Mouse (Mus musculus) cerebellum, postnatal 25 days (tissue): ENCODE results near the gene Gas8.
"Not testable (repeated sequence)": the region's sequence is repeated elsewhere in the genome, so short reads cannot be mapped to it uniquely, and the experiment has no call there.

Source experiments
- DNase-seq, 2 experiments: peaks; one replicate each; pipeline ENCODE4 v3.0.0; 2021; ENCODE audit warnings: mixed read lengths in 2 of 2

Gas8 gene

DNA sequence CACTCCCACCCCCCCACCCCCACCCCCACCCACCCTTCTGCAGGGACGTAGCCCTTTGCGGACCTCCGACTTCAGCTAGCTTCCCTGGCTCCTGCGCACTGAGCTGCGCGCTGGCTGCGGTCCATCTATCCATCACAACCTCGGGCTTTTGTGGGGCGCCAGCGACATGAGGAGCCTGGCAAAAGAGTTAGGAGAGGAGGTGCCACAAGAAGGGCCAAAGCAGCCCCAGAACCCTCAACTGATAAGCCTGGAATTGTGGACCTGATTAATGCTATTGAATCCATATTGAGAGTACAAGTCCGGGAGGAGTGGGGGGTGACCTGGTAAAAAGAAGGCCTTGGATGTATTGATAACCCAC is 3.1 kb upstream of the Gas8 start:
- DNase-seq = no peak

DNA sequence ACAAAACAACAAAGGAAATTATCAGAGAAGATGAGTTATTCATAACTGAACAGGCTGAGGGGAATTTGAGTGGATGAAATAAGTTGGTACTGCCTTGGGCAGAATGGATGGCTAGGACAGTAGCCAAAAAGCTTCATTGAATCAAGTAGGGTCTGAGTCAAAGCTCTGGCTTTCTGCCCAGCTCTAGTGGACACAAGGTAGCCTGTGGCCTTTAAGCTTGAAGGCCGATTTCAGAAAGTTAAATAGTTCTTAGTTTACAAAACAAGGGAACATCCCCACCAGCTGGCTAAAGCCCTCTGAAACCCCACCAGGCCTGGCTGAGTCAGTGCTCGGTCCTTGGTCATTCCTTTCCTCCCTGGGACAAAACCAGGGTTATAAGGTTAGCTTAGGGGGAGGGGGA is 2.0 kb upstream of the Gas8 start:
- no peak for DNase-seq

DNA sequence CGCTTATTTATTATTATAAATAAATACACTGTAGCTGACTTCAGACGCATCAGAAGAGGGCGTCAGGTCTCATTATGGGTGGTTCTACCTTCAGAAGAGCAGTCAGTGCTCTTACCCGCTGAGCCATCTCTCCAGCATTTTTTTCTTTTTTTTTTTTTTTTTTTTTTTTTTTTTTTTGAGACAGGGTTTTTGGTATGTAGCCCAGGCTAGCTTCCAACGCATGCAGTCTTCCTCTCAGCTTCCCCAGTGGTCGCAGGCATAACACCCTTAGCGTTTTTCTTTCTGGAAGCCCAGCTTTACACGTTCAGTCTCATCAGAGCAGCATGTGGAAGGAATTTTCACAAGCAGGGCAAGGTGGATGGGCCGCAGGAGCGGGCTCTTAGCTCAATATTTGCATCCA is 462 bp upstream of the Gas8 start:
- no peak for DNase-seq

DNA sequence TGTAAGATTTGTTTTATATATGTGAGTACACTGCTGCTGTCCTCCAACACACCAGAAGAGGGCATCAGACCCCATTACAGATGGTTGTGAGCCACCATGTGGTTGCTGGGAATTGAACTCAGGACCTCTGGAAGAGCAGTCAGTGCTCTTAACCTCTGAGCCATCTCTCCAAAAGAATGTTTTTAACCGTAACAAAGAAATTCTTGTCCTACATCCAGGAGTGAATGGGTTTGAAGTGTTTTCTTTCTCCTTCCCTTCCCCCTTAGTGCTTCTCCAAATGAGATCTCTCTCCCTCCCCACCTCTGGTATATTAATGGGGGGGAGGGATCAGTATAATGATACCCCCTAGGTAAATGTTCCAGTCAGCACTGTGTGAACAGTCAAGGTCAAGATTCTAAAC is 1.4 kb downstream of the Gas8 start:
- DNase-seq = not testable (repeated sequence)

DNA sequence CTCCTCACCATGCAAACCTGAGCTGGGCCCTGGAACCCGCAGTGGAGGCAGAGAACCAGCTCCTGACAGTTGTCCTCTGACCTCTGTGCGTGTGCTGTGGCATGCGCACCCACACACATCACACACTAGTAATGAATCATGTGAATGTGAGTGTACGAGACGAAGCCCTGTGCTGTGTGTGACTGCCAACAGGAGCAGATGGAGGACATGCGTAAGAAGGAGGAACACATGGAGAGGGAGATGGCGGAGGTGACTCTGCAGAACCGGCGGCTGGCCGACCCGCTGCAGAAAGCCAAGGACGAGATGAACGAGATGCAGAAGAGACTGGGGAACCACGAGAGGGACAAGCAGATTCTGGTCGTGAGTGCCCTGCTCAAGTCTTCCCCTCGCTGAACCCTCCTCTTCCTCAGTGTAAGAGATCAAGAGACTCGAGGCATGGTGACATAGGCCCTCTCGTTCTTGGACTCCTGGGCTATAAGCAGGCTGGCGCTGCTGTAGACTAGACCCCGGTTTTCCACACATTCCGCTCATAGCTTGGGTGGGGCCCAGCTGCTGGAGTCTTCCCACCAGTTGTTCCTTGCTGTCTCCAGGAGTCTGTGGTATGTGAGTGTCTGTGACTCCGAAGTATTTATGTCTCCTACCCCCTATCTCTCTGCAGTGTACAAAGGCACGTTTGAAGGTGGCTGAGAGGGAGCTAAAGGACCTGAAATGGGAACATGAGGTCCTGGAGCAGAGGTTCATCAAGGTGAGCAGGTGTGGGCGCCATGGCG is 9.3 kb downstream of the Gas8 start:
- no peak for DNase-seq

DNA sequence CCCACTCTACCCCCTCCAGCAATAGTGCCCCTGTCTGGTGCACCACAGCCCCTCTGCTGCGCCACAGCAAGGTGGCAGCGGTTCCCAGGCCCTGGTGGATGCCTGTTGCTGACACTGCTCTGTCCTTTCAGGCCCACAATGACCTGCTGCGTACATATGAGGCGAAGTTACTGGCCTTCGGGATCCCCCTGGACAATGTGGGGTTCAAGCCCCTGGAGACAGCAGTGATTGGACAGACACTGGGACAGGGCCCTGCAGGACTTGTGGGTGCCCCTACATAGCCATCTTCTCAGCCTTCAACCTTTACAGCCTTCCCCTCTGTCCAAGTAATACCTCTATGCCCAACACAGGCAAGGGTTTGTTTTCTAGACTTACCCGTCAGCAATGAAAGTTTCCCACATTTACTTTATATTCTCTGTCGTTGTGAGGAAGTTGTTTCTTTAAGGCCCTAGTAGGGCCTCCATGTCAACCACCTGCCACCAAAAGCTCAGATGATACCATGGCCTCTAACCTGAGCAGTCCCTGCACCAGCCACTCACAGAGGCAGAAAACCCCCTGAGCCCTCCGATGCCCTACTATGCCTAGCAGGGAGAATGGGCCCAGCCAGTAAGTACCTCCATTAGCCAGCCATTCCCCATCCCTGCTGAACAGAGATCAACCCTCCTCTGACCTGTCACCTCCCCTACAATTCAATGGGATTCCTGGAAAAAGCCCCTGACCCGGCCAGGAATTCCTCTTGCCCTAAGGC is 17.8 kb downstream of the Gas8 start:
- DNase-seq = no peak

DNA sequence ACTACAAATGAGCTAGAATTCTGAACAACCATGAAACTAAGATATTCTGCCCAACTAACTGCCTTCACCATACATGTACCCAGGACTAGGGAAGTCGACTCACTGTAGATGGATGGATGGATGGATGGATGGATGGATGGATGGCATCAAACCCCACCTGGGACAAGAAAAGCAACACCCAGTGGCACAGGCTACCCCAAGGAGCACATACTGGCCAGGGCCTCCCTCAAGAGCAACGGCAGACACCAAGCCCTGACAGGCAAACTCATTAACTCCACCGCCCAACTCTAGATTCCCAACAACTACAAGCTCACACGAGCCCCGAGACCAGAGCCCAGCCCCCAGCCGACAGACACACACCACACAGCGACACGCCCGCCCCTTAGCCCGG is 18.4 kb downstream of the Gas8 start:
- no peak for DNase-seq

DNA sequence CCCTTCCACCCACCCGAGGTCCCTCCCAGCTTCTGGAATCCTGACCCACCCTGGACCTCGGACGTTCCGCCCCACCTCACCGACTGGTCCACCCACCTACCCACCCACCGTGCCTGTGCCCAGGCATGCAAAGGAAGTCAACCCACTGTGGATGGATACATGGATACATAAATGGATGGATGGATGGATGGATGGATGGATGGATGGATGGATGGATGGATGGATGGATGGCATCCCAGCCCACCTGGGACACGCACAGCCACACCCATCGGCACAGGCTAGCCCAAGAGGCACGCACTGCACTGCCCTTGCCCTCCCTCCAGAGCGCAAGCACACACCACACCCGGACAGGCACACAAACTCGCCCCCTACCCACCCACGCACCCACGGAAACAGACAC is 19.0 kb downstream of the Gas8 start:
- not testable (repeated sequence) for DNase-seq

DNA sequence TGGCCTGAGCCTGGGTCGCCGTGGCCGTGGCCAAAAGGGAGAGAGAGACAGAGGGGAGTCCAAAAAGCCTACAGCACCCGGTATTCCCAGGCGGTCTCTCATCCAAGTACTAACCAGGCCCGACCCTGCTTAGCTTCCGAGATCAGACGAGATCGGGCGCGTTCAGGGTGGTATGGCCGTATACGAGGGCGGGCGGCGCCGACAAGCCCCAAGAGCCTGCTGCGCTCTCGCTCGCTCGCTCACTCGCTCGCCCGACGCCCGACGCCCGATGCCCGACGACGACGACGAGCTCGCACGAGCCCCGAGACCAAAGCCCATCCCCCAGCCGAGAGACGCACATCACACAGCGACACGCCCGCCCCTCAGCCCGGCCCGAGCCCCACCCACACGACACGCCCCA is 45.6 kb downstream of the Gas8 start:
- not testable (repeated sequence) for DNase-seq

DNA sequence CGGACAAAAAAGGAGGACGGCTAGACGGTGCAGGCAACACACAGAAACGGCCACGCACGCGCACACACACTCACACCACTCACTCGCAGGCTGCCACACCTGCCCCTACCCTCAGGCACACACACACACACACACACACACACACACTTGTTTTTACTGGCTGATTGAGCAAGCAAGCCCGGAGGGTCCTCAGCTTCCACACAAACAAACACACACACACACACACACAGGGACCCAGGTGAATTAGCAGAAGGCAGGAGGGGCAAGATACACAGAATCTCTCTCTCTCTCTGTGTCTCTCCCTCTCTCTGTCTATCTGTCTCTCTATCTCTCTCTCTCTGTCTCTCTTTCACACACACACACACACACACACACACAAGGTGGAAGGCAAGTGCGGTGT is 56.8 kb downstream of the Gas8 start:
- peak in 1 of 2 experiments; percentile 7 for DNase-seq
